Comparison of ENCODE assay signal across 8 mouse cellular contexts in genomic region chr9:108689106-108689505, GRCm38 (mm10). TPM values are rescaled to one million over a fixed set of nuclear protein-coding genes. Genes with fewer than 3 reads are reported as not detected.
DNase-seq lines count a peak whose midpoint lies in the region; ATAC-seq and TF ChIP-seq lines count a peak whose summit lies in the region.

TSS of gene Prkar2a (plus strand) at chr9:108689314.

- peaks cover 26% of the 10 kb centered on the region for H3K4me1 ChIP-seq in kidney, embryonic 15.5 days
- H3K4me1 ChIP-seq in cortical plate, adult 2 months (ENCODE audit: control insufficient read depth, insufficient read depth, low read length): peaks cover 6% of the 10 kb centered on the region
- H3K4me1 ChIP-seq in midbrain, embryonic 15.5 days: peaks cover 37% of the 10 kb centered on the region

- H3K27ac ChIP-seq in kidney, embryonic 15.5 days: no peak within 1 kb of the TSS
- no peak within 1 kb of the TSS for H3K27ac ChIP-seq in cortical plate, adult 2 months (ENCODE audit: insufficient read depth, low read length)
- peak within 1 kb of the TSS; percentile 62 for H3K27ac ChIP-seq in midbrain, embryonic 15.5 days

- WGBS in kidney, embryonic 15.5 days: 82% methylated on average over 1 of the region's 1 CpGs
- WGBS in midbrain, embryonic 15.5 days: 29% methylated on average over 1 of the region's 1 CpGs

- no peaks in the 10 kb centered on the region for H3K9me3 ChIP-seq in kidney, embryonic 15.5 days (replicated peaks)
- no peaks in the 10 kb centered on the region for H3K9me3 ChIP-seq in midbrain, embryonic 15.5 days

- no peak within 1 kb of the TSS for H3K4me2 ChIP-seq in kidney, embryonic 15.5 days
- H3K4me2 ChIP-seq in midbrain, embryonic 15.5 days: no peak within 1 kb of the TSS

- H3K36me3 ChIP-seq in kidney, embryonic 15.5 days: no peaks in the 10 kb centered on the region
- no peaks in the 10 kb centered on the region for H3K36me3 ChIP-seq in midbrain, embryonic 15.5 days (replicated peaks)

- no peak for DNase-seq in kidney, postnatal 10 days
- no peak for DNase-seq in heart, adult 18-20 months
- no peak for DNase-seq in layer of hippocampus, postnatal 14 days (ENCODE audit: low spot score in 2 of 2)
- no peak for DNase-seq in cerebellum, adult 9-11 months
- no peak for DNase-seq in thymus, postnatal 25 days

- H3K27me3 ChIP-seq in kidney, embryonic 15.5 days: no peaks in the 10 kb centered on the region
- no peaks in the 10 kb centered on the region for H3K27me3 ChIP-seq in midbrain, embryonic 15.5 days (replicated peaks)

- TF ChIP-seq POLR2A in cortical plate, adult 2 months (IDR thresholded peaks at IDR 0.05; ENCODE audit: extremely low read depth, insufficient read depth, low read length): no peak

- no peak for TF ChIP-seq CTCF in cortical plate, adult 2 months (IDR thresholded peaks at IDR 0.05; ENCODE audit: extremely low read depth, insufficient read depth, low read length)

- H3K4me3 ChIP-seq in kidney, embryonic 15.5 days (replicated peaks): no peak within 1 kb of the TSS
- H3K4me3 ChIP-seq in cortical plate, adult 2 months (ENCODE audit: insufficient read depth, low read length): no peak within 1 kb of the TSS
- no peak within 1 kb of the TSS for H3K4me3 ChIP-seq in midbrain, embryonic 15.5 days

- no peak within 1 kb of the TSS for H3K9ac ChIP-seq in kidney, embryonic 15.5 days
- no peak within 1 kb of the TSS for H3K9ac ChIP-seq in midbrain, embryonic 15.5 days

- no peak for ATAC-seq in kidney, embryonic 15.5 days (replicated peaks; ENCODE audit: low FRiP score)
- ATAC-seq in midbrain, embryonic 15.5 days (replicated peaks): no peak

RNA-seq across cellular contexts. Expression of gene Prkar2a, which starts in this region (rescaled TPM):
- 25.5 and 27.6 TPM in 2 replicates for polyA plus RNA-seq in kidney, embryonic 15.5 days (2015; fragmentation: Nextera tagmentation; extraction: Ambion mirVana)
- 20.6 and 21.2 TPM in 2 replicates for polyA plus RNA-seq in cortical plate, adult 2 months (2012; rRNA removed)
- 10 to 100 TPM; 76.2 to 79.9 TPM for total RNA-seq in heart, adult 18-20 months (2021)
- 10 to 100 TPM; 43.5 to 49.4 TPM for total RNA-seq in layer of hippocampus, postnatal 14 days (2021)
- polyA plus RNA-seq in midbrain, embryonic 15.5 days (2015; fragmentation: Nextera tagmentation; extraction: Ambion mirVana): 67.7 and 68.4 TPM in 2 replicates
